Mouse (Mus musculus): ENCODE results near the gene Ptcra. TPM values are rescaled to one million over a fixed set of nuclear protein-coding genes. Genes with fewer than 3 reads are reported as not detected.

Gene Ptcra
- polyA plus RNA-seq, 1 experiment from 2014 or later = 0.12 TPM

GRCm38 (mm10) chr17:46725731-46726645 is 37.5 kb downstream of the Ptcra start:
- TF ChIP-seq CTCF (IDR thresholded peaks at IDR 0.05) = no peak

GRCm38 (mm10) chr17:46725273-46725672 is 38.2 kb downstream of the Ptcra start:
- TF ChIP-seq CTCF (IDR thresholded peaks at IDR 0.05) = no peak
- ChIA-PET CTCF (interaction anchor here (2.7 kb wide), 1 partner anchor 10 kb away, joined by 21 read pairs; no protein-coding TSS in a partner anchor), POLR2A (no interaction called here)
- H3K27me3 ChIP-seq = no peaks in the 10 kb centered on the region
- DNase-seq (ENCODE audit: low read depth, low spot score) (no peak), ATAC-seq (no peak)
- in situ Hi-C loops (cut with MboI; ENCODE audit: low pct_unique_long_range_greater_than_20kb) = no loop called here

More at GRCm38 (mm10) chr17:46725731-46726645, 37.5 kb downstream of the Ptcra start:
- no peaks in the 10 kb centered on the region for H3K27me3 ChIP-seq
- ATAC-seq = no peak
- DNase-seq (ENCODE audit: low read depth, low spot score) = no peak
- ChIA-PET POLR2A (interaction anchor here (1.0 kb wide), 2 partner anchors 11 to 28 kb away, joined by 3 read pairs; no protein-coding TSS in a partner anchor), CTCF (interaction anchor here (2.7 kb wide), 1 partner anchor 10 kb away, joined by 21 read pairs; no protein-coding TSS in a partner anchor)
- in situ Hi-C loops (cut with MboI; ENCODE audit: low pct_unique_long_range_greater_than_20kb) = no loop called here

GRCm38 (mm10) chr17:46724477-46725084 is 38.9 kb downstream of the Ptcra start:
- TF ChIP-seq CTCF (IDR thresholded peaks at IDR 0.05) = no peak
- no peak for DNase-seq (ENCODE audit: low read depth, low spot score)
- H3K27me3 ChIP-seq = no peaks in the 10 kb centered on the region
- ChIA-PET CTCF (interaction anchor here (2.7 kb wide), 1 partner anchor 9 kb away, joined by 21 read pairs; no protein-coding TSS in a partner anchor), POLR2A (interaction anchor here (0.7 kb wide), 1 partner anchor 11 kb away, joined by 3 read pairs; no protein-coding TSS in a partner anchor)
- in situ Hi-C loops (cut with MboI; ENCODE audit: low pct_unique_long_range_greater_than_20kb) = no loop called here
- ATAC-seq = no peak

- in situ Hi-C loops (cut with MboI; ENCODE audit: low pct_unique_long_range_greater_than_20kb) = no loop called here
- H3K27me3 ChIP-seq = no peaks in the 10 kb centered on the region
- CTCF ChIA-PET = no interaction called here
- DNase-seq (ENCODE audit: low read depth, low spot score) (no peak), ATAC-seq (no peak)
- no peak for TF ChIP-seq CTCF (IDR thresholded peaks at IDR 0.05)
- POLR2A ChIA-PET = interaction anchor here (0.6 kb wide), 1 partner anchor 16 kb away, joined by 3 read pairs; the partner anchor contains the start of gene Ppp2r5d
Measured at GRCm38 (mm10) chr17:46721077-46721476, 42.4 kb downstream of the Ptcra start.

GRCm38 (mm10) chr17:46714756-46715481 is 48.6 kb downstream of the Ptcra start:
- CTCF ChIA-PET = interaction anchor here (1.1 to 3.2 kb wide), 3 partner anchors 9 to 70 kb away, joined by 3 to 21 read pairs (median 7); partner anchors contain the start of gene Mea1
- DNase-seq (ENCODE audit: low read depth, low spot score) = no peak
- no peaks in the 10 kb centered on the region for H3K27me3 ChIP-seq
- in situ Hi-C loops (cut with MboI; ENCODE audit: low pct_unique_long_range_greater_than_20kb) = loop anchor here (5.0 kb wide), 1 partner anchor 63 kb away; the partner anchor contains the start of gene Cul7
- ATAC-seq = no peak
- TF ChIP-seq CTCF (IDR thresholded peaks at IDR 0.05) = no peak
- POLR2A ChIA-PET = interaction anchor here (0.6 to 1.3 kb wide), 6 partner anchors 10 to 70 kb away, joined by 3 to 11 read pairs (median 4); partner anchors contain the start of genes Klhdc3 and Ppp2r5d

- POLR2A ChIA-PET = interaction anchor here (1.2 to 1.3 kb wide), 5 partner anchors 9 to 69 kb away, joined by 3 to 11 read pairs (median 5); partner anchors contain the start of genes Klhdc3 and Ppp2r5d
- in situ Hi-C loops (cut with MboI; ENCODE audit: low pct_unique_long_range_greater_than_20kb) = loop anchor here (5.0 kb wide), 1 partner anchor 62 kb away; the partner anchor contains the start of gene Cul7
Measured at GRCm38 (mm10) chr17:46713849-46714248, 49.7 kb downstream of the Ptcra start.

GRCm38 (mm10) chr17:46712442-46712841 is 51.1 kb downstream of the Ptcra start:
- POLR2A ChIA-PET = interaction anchor here (0.6 to 1.6 kb wide), 5 partner anchors 10 to 444 kb away, joined by 3 to 4 read pairs (median 3); no protein-coding TSS in a partner anchor
- no peaks in the 10 kb centered on the region for H3K27me3 ChIP-seq
- in situ Hi-C loops (cut with MboI; ENCODE audit: low pct_unique_long_range_greater_than_20kb) = loop anchor here (5.0 kb wide), 1 partner anchor 60 kb away; the partner anchor contains the start of gene Cul7
- no peak for TF ChIP-seq CTCF (IDR thresholded peaks at IDR 0.05)
- DNase-seq (ENCODE audit: low read depth, low spot score) = no peak
- no peak for ATAC-seq
- CTCF ChIA-PET = no interaction called here

More at GRCm38 (mm10) chr17:46713849-46714248, 49.7 kb downstream of the Ptcra start:
- DNase-seq (ENCODE audit: low read depth, low spot score) (no peak), ATAC-seq (no peak)
- TF ChIP-seq CTCF (IDR thresholded peaks at IDR 0.05) = no peak
- CTCF ChIA-PET = interaction anchor here (2.1 to 3.2 kb wide), 2 partner anchors 10 to 69 kb away, joined by 7 to 21 read pairs; no protein-coding TSS in a partner anchor
- H3K27me3 ChIP-seq = no peaks in the 10 kb centered on the region

GRCm38 (mm10) chr17:46711612-46712271 is 51.8 kb downstream of the Ptcra start:
- DNase-seq (ENCODE audit: low read depth, low spot score) (no peak), ATAC-seq (peak; percentile 8)
- in situ Hi-C loops (cut with MboI; ENCODE audit: low pct_unique_long_range_greater_than_20kb) = loop anchor here (5.0 kb wide), 1 partner anchor 59 kb away; the partner anchor contains the start of gene Cul7
- POLR2A ChIA-PET = interaction anchor here (0.6 to 1.6 kb wide), 6 partner anchors 11 to 444 kb away, joined by 3 to 5 read pairs (median 3); no protein-coding TSS in a partner anchor
- H3K27me3 ChIP-seq = no peaks in the 10 kb centered on the region
- CTCF ChIA-PET = no interaction called here
- TF ChIP-seq CTCF (IDR thresholded peaks at IDR 0.05) = no peak

All from Patski (cell line).